Mouse (Mus musculus) duodenum, adult 2 months (tissue): ENCODE results near the gene Nsmce3. TPM values are rescaled to one million over a fixed set of nuclear protein-coding genes. Genes with fewer than 3 reads are reported as not detected.

ENCODE experiments used
- polyA plus RNA-seq: library from polyadenylated mRNA; depleted of rRNA; stranded (reverse); fragments of >200 nt; gene quantifications from 2 replicates; pipeline ENCODE4 v1.2.3, GENCODE M21; 2012; ENCODE audit warnings: low replicate concordance; rRNA removed

The Nsmce3 gene
- polyA plus RNA-seq, result 3.0 and 4.8 TPM in 2 replicates

DNA sequence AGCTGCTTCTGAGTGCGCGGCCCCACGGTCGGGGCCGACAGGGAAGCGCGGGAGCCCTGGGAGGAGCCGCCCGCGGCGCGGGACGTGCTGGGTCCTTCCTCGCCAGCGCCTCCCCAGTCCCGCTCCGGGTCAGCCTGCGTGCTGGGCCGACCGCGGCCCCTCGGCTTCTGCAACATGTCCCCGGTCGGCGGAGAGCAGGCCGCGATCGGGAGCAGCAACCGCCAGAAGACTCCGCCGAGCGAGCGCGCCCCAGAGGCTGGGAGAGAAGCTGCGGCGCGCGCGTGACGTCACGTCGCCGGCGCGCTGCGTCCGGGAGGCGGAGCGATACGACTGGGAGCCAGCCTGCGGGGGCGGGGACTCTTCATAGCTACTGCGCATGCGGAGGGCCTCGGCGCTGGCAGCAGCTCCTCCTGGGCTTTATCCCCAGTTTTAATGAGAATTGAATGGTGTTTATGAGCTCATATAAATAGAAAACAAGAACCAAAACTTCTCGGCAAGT lies at the start of gene Nsmce3:
TSS of gene Nsmce3 (minus strand) at position 255 of the 499 bp plus-strand sequence.

